Mouse (Mus musculus) 3134 (cell line): ENCODE results near the gene Nfe2l1.
"Not testable (repeated sequence)": the region's sequence is repeated elsewhere in the genome, so short reads cannot be mapped to it uniquely, and the experiment has no call there.

Source experiments
- DNase-seq: peaks from one replicate; pipeline ENCODE4 v3.0.0-alpha.2; 2011; ENCODE audit warnings: low spot score; ENCODE audit not compliant: insufficient read length; ENCODE audit errors: extremely low read depth

Nfe2l1 gene

DNA sequence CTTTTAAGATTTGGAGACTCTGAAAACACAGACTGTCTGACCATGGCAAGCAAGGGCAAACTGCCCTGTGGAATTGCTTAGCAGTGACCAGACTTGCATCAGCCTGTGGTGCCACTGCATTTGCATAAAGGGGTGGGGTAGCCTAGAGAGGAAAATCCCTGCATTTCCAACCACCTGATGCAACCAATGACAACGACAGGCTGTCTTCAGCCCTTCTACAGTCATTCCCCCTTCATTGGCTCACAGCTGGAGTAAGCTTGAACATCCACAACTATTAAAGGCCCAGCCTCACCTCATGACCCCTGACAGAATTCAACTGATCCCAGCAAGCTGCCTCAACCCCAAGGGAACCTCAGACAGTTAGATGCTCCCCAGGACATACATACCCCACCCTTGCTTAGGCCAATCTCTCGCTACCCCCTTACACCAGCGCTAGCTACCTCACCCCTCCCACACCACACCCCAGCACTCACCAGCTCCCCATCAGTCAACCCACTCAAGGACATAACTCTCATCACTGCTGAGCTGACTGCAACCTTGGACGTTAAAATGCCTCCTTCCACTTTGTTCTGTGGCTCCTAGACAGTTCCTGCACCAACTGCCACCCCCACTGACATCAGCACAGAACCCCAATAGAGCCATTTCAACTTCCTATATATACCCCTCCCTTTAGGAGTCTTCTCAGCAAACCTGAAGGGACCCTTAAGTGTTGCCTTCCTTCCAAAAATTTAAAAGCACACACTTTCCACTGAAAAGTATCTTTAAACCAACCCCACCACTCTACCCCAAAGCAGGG, 6.9 kb downstream of the Nfe2l1 start:
- DNase-seq: peak; percentile 81

DNA sequence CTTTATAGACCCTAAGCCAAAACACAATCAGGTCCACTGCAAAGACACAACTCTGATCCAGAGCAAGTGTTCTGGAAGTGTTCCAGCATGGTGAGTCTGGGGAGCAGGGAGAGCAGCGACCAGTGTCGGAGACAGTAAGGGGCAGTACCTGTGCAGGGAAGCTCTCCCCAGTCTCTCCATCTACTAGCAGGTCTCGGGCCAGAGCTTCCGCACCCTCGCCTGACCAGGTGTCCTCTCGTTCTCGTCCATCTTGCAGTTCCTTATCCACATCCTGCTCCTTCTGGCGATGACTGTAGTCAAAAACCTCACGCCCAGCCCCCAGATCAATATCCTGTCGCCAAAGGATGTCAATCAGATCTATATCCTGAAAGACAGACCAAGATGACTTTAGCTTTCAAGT, 7.8 kb downstream of the Nfe2l1 start:
- no peak for DNase-seq

DNA sequence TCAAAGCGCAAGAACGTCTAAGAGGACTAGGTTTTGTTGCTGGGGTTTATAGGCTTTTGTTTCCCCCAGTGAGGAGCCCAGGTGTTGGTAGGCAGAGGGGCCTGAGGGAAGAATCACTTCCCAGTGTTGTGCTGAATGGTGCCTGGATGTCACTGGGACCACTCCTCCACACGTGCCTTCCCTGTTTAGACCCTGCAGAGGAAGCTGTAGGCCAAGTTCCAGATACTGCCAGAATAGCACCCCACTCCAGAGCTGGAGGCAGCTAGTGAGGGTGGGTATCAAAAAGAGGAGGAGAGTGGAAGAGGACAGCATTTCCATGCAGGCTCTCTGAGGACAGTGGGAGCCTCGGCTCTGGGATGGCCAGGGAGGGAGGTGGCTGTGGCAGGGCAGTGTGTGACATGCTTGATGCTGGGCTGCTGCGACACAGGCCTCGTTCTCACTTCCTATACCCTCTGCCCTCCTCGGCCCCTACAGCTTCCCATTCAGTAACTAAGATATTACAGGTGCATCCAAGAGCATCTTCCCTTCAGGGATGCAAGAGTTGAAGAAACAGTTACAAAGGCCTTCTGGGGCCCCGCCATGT, 11.5 kb downstream of the Nfe2l1 start:
- no peak for DNase-seq

DNA sequence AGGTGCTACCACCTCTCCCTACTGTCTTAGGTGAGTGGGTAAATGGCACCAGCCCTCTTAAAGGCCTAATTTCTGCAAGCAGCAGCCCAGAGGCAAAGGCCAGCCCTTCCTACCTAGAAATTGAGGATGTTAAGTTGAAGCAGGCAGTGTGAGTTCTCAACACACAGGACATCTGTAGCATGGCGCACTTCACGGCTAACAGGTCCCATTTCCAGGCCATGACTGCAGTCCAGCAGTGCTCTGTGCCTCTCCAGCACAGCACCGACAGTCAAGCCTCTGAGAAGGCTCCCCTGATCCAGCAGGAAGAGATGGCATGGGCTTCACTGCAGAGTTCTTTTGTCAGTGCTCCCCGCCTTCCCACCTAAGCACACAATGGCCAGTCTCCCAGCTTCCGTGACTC, 12.8 kb downstream of the Nfe2l1 start:
- DNase-seq: no peak

DNA sequence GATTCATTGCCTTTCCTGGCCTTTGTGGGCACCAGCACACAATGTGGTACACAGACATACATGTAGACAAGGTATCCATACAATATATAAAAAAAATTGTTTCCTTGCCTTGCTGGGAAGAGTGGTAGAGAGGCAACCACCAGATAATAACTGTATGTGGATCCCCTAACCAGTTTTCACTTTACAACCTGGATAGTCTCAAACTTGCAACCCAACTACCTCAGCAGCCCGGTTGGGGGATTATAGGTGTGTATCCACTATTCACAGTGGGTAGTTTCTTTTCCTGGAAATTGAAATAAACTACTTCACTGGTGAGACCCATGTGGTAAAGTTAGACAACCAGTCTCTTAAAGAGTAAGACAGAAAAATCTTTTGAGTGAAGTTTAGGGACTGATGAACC, 13.3 kb downstream of the Nfe2l1 start:
- no peak for DNase-seq

DNA sequence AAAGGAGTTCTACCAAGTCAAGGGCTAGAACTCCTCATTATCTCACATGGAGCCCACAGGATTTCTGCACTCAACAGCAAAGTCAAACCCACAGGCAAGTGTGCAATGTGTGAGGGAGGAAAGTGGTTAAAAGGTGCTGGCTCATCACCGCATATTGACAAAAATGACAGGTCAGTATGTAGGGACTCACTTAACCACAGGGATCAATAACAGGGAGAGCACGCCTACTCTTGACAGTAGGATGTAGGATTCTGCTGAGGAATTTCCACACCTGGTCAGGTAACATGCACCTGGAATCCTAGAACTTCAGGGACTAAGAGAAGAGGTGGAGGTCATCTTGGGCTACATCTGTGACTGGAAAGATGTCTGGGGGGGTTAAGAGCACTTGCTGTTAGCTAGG, 13.9 kb downstream of the Nfe2l1 start:
- DNase-seq: no peak

DNA sequence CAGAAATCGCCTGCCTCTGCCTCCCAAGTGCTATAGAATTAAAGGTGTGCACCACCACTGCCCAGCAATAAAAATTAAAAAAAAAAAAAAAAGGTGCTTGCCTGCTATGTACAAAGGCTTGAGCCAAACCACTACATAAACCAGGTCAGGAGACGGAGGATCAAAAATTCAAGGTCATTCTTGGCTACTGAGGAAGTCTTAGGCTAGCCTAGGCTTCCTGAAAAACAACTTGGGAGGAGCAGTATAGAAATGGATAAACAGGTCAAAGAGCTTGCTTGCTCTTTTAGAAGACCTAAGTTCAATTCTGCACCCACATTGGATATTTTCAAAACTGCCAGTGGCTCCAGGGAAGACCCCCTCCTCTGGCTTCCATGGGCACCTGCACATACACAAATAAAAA, 15.3 kb downstream of the Nfe2l1 start:
- no peak for DNase-seq

DNA sequence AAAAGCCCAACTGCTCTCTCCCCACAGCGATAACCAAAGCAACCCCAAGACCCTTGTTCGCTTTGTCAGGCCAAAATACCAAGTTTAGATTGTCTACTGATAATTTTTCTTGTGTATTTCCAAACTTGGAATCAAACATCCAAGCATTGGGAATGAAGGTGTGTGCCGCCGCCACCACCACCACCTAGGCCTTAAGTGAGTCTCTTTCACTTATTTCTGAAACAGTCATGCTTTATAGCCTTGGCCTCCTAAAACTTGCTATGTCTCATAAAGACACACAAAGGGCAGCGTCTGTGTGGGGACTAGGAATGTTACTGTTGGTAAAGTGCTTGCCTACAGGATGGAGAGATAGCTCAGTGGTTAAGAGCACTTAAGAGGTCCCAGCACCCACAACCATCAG, 15.8 kb downstream of the Nfe2l1 start:
- no peak for DNase-seq

DNA sequence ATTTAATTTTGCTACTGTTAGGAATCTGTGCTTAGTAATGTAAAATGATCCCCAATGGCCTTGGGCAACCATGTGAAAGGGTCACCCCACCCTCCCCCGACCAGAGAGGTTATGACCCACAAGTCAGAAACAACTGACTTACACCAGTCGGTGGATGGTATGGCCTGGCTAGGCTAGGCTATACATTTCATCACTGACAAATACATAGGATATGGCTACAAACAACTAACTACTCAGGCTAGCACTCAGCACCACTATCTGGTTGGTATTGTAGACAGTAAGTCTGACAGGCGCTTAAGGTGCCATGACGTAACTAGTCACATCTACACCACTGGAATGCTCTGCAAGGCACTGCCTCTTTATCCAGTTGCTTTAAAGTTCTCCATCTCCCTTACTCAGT, 16.3 kb downstream of the Nfe2l1 start:
- DNase-seq: no peak

DNA sequence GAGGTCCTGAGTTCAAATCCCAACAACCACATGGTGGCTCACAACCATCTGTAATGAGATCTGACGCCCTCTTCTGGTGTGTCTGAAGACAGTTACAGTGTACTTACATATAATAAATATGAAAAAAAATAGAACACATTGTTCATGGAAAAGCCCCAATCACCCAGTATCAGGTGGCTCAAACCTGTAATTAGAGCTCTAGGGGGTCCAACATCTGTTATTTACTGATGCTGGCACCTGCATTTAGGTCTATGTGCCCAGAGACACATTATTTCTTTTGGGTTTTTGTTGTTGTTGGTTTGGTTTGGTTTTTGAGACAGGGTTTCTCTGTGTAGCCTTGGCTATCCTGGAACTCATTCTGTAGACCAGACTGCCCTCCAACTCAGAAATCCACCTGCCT, 18.6 kb downstream of the Nfe2l1 start:
- not testable (repeated sequence) for DNase-seq

DNA sequence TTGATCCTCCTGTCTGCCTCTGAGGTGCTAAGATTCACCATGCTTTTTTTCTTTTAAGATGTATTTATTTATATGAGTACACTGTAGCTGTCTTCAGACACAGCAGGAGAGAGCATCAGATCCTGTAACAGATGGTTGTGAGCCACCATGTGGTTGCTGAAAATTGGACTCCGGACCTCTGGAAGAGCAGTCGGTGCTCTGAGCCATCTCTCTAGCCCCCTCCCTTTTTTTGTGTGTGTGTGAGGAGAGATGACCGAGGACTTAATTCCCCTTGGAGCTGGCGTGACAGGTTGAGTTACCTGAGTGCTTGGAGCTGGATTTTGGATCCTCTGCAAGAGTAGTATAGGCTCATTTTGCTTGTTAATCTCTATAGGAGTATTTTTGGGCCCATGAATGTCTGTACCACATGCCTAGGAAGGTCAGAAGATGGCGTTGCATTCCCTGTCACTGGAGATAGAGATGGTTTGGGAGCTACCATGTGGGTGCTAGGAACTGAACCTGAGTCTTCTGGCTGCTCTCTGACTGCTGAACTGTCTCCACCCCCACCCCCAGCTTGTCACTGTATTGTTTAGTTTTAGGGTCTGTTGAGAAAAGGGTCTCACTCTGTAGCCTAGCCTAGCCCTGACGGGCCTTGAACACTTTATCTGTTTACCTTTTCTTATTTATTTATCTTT, 20.1 kb downstream of the Nfe2l1 start:
- DNase-seq: no peak

DNA sequence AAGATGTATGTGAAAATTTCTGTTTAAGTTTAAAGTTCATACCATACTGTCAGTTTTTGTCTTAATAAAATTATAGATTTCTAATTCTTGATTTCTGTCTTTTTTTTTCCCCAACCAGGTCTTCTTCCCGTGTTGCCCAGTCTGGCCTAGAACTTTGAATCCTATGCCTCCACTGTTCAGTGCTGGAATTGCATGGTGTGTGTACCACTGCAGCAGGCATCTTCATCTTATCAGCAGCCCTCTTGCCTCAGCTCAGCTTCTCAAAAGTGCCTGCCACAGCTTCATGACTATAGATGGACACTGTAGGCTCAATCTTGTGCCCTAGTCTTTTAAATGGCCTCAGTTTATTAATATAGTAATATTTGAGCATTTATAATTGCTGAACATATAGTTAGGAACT, 21.7 kb downstream of the Nfe2l1 start:
- no peak for DNase-seq

DNA sequence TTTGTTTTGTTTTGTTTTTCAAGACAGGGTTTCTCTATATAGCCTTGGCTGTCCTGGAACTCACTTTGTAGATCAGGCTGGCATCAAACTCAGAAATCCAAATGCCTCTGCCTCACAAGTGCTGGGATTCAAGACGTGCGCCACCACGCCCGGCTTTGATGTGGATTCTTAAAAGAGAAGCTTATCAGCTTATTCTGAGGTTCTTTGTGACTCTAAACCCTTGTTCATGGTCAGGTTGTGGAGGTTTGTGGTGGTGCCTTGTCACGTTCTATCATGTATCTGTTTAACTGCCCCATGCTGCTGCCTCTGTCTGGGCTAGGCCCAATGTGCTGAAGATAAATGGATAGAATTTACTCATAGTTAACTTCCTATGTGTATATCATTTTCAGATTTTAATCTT, 24.2 kb downstream of the Nfe2l1 start:
- no peak for DNase-seq

DNA sequence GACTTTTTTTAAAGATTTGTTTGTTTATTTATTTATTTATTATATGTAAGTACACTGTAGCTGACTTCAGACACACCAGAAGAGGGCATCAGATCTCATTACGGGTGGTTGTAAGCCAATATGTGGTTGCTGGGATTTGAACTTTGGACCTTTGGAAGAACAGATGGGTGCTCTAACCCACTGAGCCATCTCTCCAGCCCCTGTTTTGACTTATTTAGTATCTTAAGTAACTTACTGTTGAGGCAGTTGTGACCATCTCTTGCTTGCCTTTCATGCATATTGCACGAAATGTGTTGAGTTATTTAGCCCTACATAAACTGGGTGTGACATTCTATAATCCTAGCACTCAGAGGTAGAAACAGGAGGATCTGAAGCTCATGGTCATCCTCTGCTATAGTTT, 30.3 kb downstream of the Nfe2l1 start:
- no peak for DNase-seq

DNA sequence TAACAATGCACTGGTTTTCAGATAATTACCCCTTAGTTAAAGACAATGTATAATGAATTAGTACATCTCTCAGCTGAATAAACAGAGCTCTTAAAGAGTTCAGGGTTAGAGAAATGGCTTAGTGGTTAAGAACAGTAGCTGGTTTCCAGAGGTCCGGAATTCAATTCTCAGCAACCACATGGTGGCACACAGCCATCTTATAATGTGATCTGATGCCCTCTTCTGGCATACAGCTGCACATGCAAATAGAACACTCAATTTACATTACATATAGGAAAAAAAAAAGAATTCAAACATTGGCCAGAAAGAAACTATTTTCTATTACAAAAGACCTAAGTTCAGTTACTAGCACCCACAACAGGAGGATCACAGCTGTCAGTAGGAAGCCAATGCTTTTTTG, 33.2 kb downstream of the Nfe2l1 start:
- peak; percentile 44 for DNase-seq

DNA sequence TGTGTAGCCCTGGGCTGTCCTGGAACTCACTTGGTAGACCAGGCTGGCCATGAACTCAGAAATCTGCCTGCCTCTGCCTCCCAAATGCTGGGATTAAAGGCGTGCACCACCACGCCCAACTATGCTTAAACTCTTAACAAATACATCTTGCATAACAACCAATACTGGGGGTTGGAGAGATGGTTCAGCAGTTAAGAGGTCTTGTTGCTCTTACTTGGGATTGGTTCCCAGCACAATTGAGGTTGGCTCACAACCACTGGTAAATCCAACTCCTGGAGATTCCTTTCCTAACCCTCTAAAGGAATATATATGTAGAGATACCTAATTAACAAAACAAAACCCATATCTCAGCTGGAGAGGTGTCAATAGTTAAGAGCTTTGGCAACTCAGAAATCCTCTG, 33.7 kb downstream of the Nfe2l1 start:
- DNase-seq: no peak

DNA sequence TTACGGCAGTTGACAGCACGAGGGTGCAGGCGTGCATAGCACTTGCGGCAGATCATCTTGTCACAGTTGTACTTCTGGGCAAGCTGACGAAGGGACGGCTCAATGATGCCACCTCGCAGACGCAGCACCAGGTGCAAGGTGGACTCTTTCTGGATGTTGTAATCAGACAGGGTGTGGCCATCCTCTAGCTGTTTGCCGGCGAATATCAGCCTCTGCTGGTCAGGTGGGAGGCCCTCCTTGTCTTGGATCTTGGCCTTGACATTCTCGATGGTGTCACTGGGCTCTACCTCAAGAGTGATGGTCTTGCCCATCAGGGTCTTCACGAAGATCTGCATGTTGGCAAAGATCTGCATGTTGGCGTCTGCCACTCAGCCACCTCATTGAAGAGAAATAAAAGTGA, 34.3 kb downstream of the Nfe2l1 start:
- no peak for DNase-seq

DNA sequence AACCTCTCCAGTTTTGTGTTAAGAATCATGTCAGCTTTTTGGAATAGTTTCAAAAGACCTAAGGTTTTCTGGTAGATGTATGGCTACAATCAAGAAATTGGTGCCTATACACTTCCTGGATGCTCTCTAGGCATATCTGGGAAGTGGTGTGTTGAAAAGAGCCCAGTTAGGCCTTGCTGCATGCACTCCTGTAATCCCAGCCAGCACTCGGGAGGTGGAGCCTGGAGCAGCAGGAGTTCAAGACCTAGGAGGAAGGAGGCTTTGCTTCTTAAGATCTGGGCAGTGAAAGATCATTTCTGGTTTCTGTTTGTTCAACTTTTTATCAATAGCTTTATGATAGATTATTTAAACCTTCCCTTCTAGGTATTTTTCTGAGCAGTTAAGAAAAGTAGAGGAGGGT, 39.1 kb downstream of the Nfe2l1 start:
- DNase-seq: no peak

DNA sequence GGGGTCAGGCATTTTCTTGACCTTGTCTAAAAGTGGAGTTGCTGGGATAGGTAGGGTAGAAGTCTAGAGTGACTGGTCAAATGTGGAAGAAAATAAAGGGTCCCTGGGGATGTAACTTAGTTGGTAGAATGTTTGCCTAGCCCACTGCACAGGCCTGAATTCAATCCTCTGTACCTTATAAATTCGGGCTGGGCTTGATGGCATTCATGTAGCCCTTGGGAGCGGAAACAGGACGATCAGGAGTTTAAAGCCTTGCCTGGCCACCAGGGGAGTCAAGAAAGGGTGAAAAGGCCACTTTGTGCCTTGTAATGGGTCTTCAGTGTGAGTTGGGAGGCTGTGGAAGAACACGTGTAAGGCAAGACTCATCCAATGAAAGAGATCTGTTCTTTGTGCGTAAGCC, 39.8 kb downstream of the Nfe2l1 start:
- no peak for DNase-seq

DNA sequence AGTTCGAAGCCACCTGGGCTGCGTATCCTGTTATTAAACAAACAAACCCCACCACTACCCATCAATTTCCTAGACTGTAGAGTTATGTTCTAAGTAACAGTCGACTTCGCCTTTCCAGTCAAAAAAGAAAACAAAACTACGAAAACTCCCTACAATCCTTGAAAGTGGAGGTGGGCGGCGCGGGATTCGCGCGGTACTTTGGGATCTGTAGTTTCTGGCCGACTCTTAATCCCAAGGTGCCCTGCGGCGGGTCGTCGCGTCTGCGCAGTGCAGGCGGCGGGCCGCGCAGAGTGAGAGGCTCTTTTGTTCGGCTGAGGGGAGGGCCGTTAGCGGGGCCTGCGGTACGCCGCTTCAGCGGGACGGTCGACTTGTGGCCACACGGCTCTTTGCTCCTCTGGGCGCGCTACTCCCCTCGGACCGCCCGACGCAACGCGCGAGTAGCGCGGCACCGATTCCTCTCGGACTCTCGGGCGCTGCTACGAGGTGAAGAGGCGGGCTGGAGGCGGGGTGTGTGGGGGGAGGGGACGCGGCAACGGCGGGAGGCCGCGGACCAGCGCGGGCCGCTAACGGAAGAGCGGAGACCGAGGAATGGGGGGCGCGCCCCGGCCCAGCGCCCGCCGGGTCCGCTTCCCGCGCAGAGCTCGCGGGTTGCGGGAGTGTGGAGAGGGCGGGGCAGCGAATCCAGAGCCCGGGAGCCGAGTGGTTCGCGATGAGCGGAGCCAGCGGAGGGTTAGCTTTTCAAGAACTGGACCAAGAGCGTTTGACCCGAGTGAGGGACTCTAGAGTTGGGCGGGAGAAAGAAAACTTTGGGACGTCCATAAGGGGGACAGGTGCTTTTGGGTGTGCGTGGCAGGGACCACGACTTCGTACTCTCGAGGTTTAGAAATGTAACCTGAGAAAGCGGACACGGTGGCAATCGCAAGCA, 40.6 kb downstream of the Nfe2l1 start, which contains the start of gene Cbx1:
Gene Cbx1, plus strand, starts transcription at position 257 of the 925 bp plus-strand sequence.
- peak; percentile 92 for DNase-seq
